Mouse (Mus musculus): ENCODE measurements around the gene Zbtb39.

- TF ChIP-seq CHD2 (IDR thresholded peaks at IDR 0.05; ENCODE audit: low read depth, low read length), result no peak
- no peak for TF ChIP-seq HCFC1 (IDR thresholded peaks at IDR 0.05; ENCODE audit: borderline replicate concordance, insufficient read depth, low read length)
- TF ChIP-seq ZNF384 (IDR thresholded peaks at IDR 0.05; ENCODE audit: low read depth, low read length), result no peak
- no peak for TF ChIP-seq ZC3H11A (IDR thresholded peaks at IDR 0.05; ENCODE audit: borderline replicate concordance, low read depth, low read length)
- no peak for TF ChIP-seq MAFK (IDR thresholded peaks at IDR 0.05; ENCODE audit: insufficient read depth, low read depth, low read length)
Measured at GRCm38 (mm10) chr10:127708850-127709370, 30.4 kb upstream of the Zbtb39 start.

All from ES-E14 (cell line).